Comparison of ENCODE assay signal across 12 mouse cellular contexts in the genomic region with DNA sequence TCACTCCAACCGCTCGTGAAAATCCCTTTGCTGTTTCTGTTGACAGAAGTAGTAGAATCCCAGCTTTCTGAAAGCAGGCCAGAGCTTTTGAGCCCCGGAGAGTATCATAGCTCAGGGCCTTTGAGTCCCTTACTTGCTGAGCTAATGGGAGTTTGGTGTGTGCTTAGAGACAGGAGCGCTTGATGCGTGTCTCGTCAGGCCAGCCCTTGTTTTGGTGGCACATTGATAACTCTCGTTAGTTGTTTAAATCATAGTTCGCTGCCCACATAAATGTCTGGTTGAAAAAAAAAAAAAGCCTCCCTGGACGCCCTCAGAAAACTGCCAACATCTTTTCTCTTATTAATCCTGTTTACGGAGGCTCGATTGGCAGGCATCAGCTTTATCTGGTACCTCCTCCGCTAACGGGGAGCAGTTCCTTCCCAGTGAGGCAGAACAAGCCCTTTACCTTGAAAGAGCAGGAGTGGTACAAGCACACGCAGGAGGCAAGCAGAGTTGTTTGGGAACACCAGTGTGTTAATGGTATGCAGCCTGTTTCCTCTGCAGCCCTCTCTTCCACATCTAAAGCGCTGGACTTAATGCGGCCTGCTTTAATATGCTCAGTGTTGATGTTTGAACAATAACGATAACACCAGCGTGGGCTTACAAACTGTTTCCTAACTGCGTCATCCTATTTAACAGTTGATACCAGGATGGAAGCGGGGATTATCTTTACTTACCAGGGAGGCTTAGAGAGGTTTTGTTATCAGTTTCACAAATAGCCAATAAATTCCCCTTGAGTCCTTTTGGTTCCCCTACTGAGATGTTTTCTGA. TPM values are rescaled to one million over a fixed set of nuclear protein-coding genes. Genes with fewer than 3 reads are reported as not detected.
DNase-seq lines count a peak whose midpoint lies in the region; ATAC-seq and TF ChIP-seq lines count a peak whose summit lies in the region.
"Had no signal": no experiment of that assay in that cellular context is flagged by ENCODE, and none has a peak within 500 bp of the region (broad histone marks: within the 10 kb centered on the region; RNA-seq: fewer than 3 reads in every experiment).

No protein-coding gene starts in this region.

- no peak for TF ChIP-seq POLR2A in bone marrow, adult 2 months (IDR thresholded peaks at IDR 0.05; ENCODE audit: borderline replicate concordance, control insufficient read depth, low read depth, low read length)

- 65% methylated on average over 20 of the region's 20 CpGs for WGBS in bone marrow, adult 2 months

- no peak for TF ChIP-seq CTCF in bone marrow, adult 2 months (IDR thresholded peaks at IDR 0.05; ENCODE audit: control insufficient read depth, insufficient read depth, low read length)

- peak; percentile 72 for ATAC-seq in erythroblast, adult 5-6 weeks (replicated peaks; ENCODE audit: low FRiP score, poor library complexity, severe bottlenecking)
- peak; percentile 68 for ATAC-seq in megakaryocyte progenitor cell, adult 5-6 weeks (replicated peaks; ENCODE audit: poor library complexity)
- no peak for ATAC-seq in granulocyte monocyte progenitor cell, adult 5-6 weeks (replicated peaks; ENCODE audit: poor library complexity, severe bottlenecking)

- DNase-seq in layer of hippocampus, adult 9-11 months: peak; percentile 17
- no peak for DNase-seq in layer of hippocampus, postnatal 25 days (ENCODE audit: extremely low spot score in 1 of 2, low spot score in 1 of 2)
- DNase-seq in lung, postnatal 4 days: no peak
- DNase-seq in lung, postnatal 14 days: no peak
- DNase-seq: embryo, embryonic 11 days; lung, adult 2 months; right cerebral cortex, postnatal 14 days had no signal

- peak overlapping the region; percentile 83 for H3K27ac ChIP-seq in bone marrow, adult 2 months (ENCODE audit: control insufficient read depth, insufficient read depth, low read depth, low read length, poor library complexity)

- peak overlapping the region; percentile 55 for H3K4me3 ChIP-seq in bone marrow, adult 2 months (replicated peaks; ENCODE audit: control insufficient read depth, low read depth, low read length)
- H3K4me3 ChIP-seq: myocyte had no signal

- H3K4me1 ChIP-seq in bone marrow, adult 2 months (ENCODE audit: control insufficient read depth, insufficient read depth, low read length): peaks cover 7% of the 10 kb centered on the region

RNA-seq across cellular contexts. Expression of gene Glcci1, which starts 22.2 kb away (rescaled TPM):
- 10 to 100 TPM; 64.7 to 74.9 TPM for total RNA-seq in layer of hippocampus, postnatal 25 days (2021)
- polyA plus RNA-seq in bone marrow, adult 2 months (2011; ENCODE audit: insufficient read depth, insufficient read length, low replicate concordance, missing spikeins): 1.4 and 14.7 TPM in 2 replicates
- 1.7 TPM in 1 of 2 replicates, not detected in the other for total RNA-seq in erythroblast, adult 5-6 weeks (2015; ENCODE audit: low replicate concordance)
- 4.2 and 4.3 TPM in 2 replicates for total RNA-seq in erythroblast, adult 5-6 weeks (2017; ENCODE audit: low replicate concordance)
- total RNA-seq in megakaryocyte progenitor cell, adult 5-6 weeks (2015): 5.1 and 7.1 TPM in 2 replicates
- 0.54 and 5.1 TPM in 2 replicates for total RNA-seq in megakaryocyte progenitor cell, adult 5-6 weeks (2017)
- 3.7 and 5.7 TPM in 2 replicates for total RNA-seq in granulocyte monocyte progenitor cell, adult 5-6 weeks (2014; fragmentation: Nextera tagmentation)
- total RNA-seq in granulocyte monocyte progenitor cell, adult 5-6 weeks (2017): 2.6 and 3.1 TPM in 2 replicates

Comparison
In these comparisons a context has a peak if more than half of its experiments do, and no peak if none do; other contexts are left out.
1. RNA of gene Glcci1, which starts 22.2 kb away (total RNA-seq): 64.7 to 74.9 TPM in layer of hippocampus, postnatal 25 days; 0.54 to 7.1 TPM in megakaryocyte progenitor cell, adult 5-6 weeks, 1.7 to 4.3 TPM in erythroblast, adult 5-6 weeks and 2.6 to 5.7 TPM in granulocyte monocyte progenitor cell, adult 5-6 weeks; every median in the first group is over 4 times any median in the second.